Mouse (Mus musculus) forebrain, embryonic 12.5 days (tissue): Measurements from ENCODE around the gene Trpv1. TPM values are rescaled to one million over a fixed set of nuclear protein-coding genes. Genes with fewer than 3 reads are reported as not detected.

Source experiments
- ATAC-seq: fragments of 200-750 bp; cut with Nextera tagmentation; 2 replicates; pipeline ENCODE4 v1.8.0; 2017; ENCODE audit warnings: moderate TSS enrichment; ENCODE audit not compliant: low FRiP score
- H3K27ac ChIP-seq: fragments of 300-500 bp; sonication (generic); 2 replicates; pipeline ENCODE4 v1.5.1; 2016; ENCODE audit warnings: mild to moderate bottlenecking
- H3K27me3 ChIP-seq: fragments of 300-500 bp; sonication (generic); 2 replicates; pipeline ENCODE4 v1.6.1; 2016; ENCODE audit warnings: mild to moderate bottlenecking
- H3K36me3 ChIP-seq: fragments of 300-500 bp; sonication (generic); replicated peaks from 2 replicates; pipeline ENCODE4 v1.6.1; 2016; ENCODE audit warnings: mild to moderate bottlenecking
- H3K4me1 ChIP-seq: fragments of 300-500 bp; sonication (generic); 2 replicates; pipeline ENCODE4 v1.6.1; 2016
- H3K4me2 ChIP-seq: fragments of 300-500 bp; sonication (generic); 2 replicates; pipeline ENCODE4 v1.6.1; 2016; ENCODE audit warnings: mild to moderate bottlenecking, moderate library complexity
- H3K4me3 ChIP-seq: fragments of 300-500 bp; sonication (generic); replicated peaks from 2 replicates; pipeline ENCODE4 v1.5.1; 2016; ENCODE audit warnings: mild to moderate bottlenecking
- H3K9ac ChIP-seq: fragments of 300-500 bp; sonication (generic); 2 replicates; pipeline ENCODE4 v1.6.1; 2016; ENCODE audit warnings: mild to moderate bottlenecking
- H3K9me3 ChIP-seq: fragments of 300-500 bp; sonication (generic); 2 replicates; pipeline ENCODE4 v1.6.1; 2016
- WGBS: fragments of 180-500 bp; shearing (Covaris S2); methylation state at CpG from one replicate; pipeline ENCODE4 v1.1.7; 2016; 5-methylcytosine and 5-hydroxymethylcytosine counted together
- polyA plus RNA-seq: library from polyadenylated mRNA; unstranded; fragments of >200 nt; fragmentation: Nextera tagmentation; extraction: Ambion mirVana; gene quantifications from 2 replicates; pipeline ENCODE4 v1.2.1, GENCODE M21; 2016

The Trpv1 gene
- polyA plus RNA-seq, 1 experiment from 2014 or later: not detected

DNA sequence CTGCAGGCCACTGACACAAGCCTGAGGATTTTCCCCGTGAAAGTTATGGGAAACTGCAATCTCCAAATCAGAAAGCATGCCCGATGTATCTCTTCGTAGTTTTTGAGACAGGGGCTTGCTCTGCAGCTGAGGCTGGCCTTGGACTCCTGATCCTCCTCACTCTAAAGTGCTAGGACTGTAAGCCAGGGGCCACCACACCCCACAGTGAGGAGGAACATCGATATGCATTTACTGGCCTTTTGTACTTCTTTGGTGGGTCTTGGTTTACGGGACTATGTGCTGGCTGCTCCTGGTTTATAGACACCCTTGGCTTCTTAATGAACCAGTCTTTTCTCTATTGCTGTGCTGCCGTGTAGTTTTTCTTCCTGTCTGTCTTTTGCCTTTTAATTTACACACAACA is 8.1 kb downstream of the Trpv1 start:
- ATAC-seq: no peak
- Histone ChIP-seq H3K4me3 (no peak overlapping the region), H3K4me2 (no peak overlapping the region), H3K27me3 (no peaks in the 10 kb centered on the region), H3K27ac (no peak overlapping the region), H3K4me1 (no peaks in the 10 kb centered on the region), H3K9ac (no peak overlapping the region), H3K9me3 (no peaks in the 10 kb centered on the region), H3K36me3 (no peaks in the 10 kb centered on the region)
- WGBS: 89% methylated on average over 6 of the region's 6 CpGs

DNA sequence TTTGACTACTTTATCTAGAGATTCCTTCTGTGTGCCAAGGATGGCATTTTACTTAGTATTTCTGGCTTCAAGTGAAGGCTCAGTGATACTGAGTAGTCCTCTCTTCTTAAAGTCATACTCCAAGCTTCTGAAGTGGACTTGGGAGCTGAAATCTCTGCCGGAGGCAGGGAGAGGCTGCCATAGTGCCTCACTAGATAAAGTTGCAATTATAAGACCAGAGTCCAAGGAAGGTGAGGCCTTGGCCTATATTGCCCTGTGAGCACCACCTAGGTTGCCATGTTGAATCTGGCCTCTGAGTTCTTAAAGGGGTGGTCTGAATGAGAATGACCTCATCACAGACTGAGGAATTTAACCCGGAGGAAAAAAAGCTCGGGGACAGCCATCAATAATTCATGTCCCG is 8.7 kb downstream of the Trpv1 start:
- H3K4me2 ChIP-seq: no peak overlapping the region
- H3K27me3 ChIP-seq: no peaks in the 10 kb centered on the region
- no peak for ATAC-seq
- 90% methylated on average over 4 of the region's 4 CpGs for WGBS
- H3K9me3 ChIP-seq: no peaks in the 10 kb centered on the region
- no peak overlapping the region for H3K27ac ChIP-seq
- no peak overlapping the region for H3K4me3 ChIP-seq
- H3K4me1 ChIP-seq: no peaks in the 10 kb centered on the region
- H3K36me3 ChIP-seq: no peaks in the 10 kb centered on the region
- no peak overlapping the region for H3K9ac ChIP-seq

DNA sequence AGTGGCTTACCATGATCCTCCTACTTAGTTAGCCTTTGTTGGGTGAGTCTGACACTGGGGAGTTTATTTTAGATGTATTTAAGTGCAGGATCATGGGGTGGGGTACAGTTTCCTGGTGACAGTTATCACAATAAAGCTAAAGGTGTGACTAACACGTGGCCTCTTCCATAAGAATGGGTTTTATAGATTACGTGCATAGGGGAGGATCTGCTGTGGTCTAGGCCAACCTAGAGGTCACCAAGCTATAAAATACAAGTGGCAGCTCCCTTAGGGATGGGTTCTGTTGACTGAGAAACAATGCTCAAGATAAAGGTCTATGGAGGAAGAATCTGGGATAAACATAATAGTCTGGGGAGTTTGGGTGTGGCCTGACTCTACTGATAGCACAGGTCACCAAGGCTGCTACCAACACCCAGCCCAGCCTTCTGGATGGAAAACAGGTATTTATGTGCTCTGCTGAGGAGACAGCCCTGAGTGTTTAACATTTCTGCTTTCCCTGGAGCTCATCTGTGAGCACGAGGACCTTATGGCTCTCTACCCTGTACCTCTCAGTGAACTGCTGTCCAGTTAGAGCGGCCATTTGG is 23.4 kb downstream of the Trpv1 start:
- WGBS: 83% methylated on average over 4 of the region's 4 CpGs
- no peak for ATAC-seq
- H3K4me3 ChIP-seq: no peak overlapping the region
- no peak overlapping the region for H3K4me2 ChIP-seq
- H3K9ac ChIP-seq: no peak overlapping the region
- H3K27ac ChIP-seq: no peak overlapping the region
- H3K4me1 ChIP-seq: no peaks in the 10 kb centered on the region
- no peaks in the 10 kb centered on the region for H3K36me3 ChIP-seq
- H3K9me3 ChIP-seq: no peaks in the 10 kb centered on the region
- no peaks in the 10 kb centered on the region for H3K27me3 ChIP-seq

DNA sequence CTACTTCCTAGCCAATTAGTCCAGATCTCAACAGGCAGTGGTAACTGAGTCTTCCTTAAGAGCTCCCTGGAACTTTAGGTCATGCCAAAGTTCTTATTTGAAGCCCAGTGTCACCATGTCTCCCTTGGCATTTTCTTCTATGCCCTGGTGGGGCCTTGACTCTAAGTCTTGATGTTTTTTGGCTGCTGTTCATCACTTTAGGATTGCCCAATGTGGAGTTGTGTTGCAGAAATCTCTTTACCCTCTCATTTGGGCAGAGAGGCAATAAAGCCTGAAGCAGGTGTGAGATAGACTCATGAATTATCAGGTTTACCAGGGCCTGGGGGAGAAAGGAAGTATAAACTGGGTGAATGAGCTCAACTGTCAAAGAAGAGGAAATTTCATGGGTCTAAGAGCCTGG is 24.6 kb downstream of the Trpv1 start:
- Histone ChIP-seq H3K36me3 (no peaks in the 10 kb centered on the region), H3K4me3 (no peak overlapping the region), H3K27me3 (no peaks in the 10 kb centered on the region), H3K9me3 (no peaks in the 10 kb centered on the region), H3K9ac (no peak overlapping the region), H3K4me2 (no peak overlapping the region), H3K27ac (no peak overlapping the region), H3K4me1 (no peaks in the 10 kb centered on the region)
- no peak for ATAC-seq

DNA sequence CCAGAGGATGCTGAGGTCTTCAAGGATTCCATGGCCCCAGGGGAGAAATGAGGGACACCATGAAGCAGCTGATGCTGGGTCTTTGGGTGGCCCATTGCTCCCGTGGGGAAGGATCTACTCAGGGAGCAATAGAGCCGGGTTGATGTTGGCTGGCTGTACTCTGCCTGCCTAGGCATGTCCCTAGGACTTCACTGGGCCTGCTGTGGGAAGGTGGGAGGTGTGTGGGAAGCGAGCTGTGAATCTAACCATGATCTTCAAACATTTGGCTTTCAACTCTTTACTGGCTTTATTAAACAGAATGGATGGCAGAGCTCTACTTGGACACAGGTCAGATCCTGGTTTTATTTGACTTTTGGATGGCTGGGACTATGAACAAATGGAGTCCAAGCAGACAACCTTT is 26.4 kb downstream of the Trpv1 start:
- 72% methylated on average over 3 of the region's 3 CpGs for WGBS
- no peaks in the 10 kb centered on the region for H3K9me3 ChIP-seq

DNA sequence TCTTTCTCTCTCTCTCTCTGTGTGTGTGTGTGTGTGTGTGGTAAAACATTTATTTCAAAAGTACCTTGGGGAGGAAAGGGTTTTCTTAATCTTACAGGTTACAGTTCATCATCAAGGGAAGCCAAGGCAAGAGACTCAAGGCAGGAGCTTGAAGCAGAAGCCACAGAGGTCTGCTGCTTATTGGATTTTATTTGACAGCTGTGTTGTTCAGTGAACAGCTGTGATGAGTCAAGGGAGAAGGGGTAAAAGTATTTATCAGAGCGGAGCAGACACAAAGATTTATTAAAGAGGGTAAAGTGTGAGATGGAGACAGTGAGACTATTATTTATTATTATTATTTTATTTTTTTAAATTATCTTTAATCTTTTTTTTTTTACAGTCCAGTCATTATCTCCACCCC is 27.3 kb downstream of the Trpv1 start:
- ATAC-seq: no peak
- Histone ChIP-seq H3K4me3 (no peak overlapping the region), H3K9me3 (no peaks in the 10 kb centered on the region), H3K4me2 (no peak overlapping the region), H3K9ac (no peak overlapping the region), H3K27me3 (no peaks in the 10 kb centered on the region), H3K4me1 (no peaks in the 10 kb centered on the region), H3K27ac (no peak overlapping the region), H3K36me3 (no peaks in the 10 kb centered on the region)
- 89% methylated on average over 1 of the region's 1 CpGs for WGBS

More for the DNA sequence above, 26.4 kb downstream of the Trpv1 start:
- H3K9ac ChIP-seq: no peak overlapping the region
- no peak for ATAC-seq
- no peaks in the 10 kb centered on the region for H3K4me1 ChIP-seq
- H3K4me3 ChIP-seq: no peak overlapping the region
- no peaks in the 10 kb centered on the region for H3K27me3 ChIP-seq
- no peak overlapping the region for H3K27ac ChIP-seq
- no peak overlapping the region for H3K4me2 ChIP-seq
- no peaks in the 10 kb centered on the region for H3K36me3 ChIP-seq

DNA sequence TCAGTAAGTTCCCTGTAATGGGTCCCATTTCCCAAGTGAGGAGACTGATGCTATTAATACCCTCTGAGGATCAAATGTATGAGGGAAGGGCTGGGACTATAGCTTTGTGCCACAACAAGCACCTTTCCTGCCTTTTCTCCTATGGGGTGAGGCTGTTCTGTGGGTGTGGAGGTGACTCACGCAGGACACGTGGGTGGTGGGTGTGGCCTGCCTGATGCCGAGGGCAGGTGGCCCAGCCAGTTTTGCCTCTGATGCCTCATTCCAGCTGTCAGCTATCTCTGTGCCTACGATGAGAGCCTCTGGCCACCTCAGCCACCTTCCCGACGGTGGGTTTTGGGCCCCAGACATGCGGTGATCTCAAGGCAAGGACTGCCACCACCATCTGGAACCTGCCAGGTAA is 33.2 kb downstream of the Trpv1 start, which contains the start of gene Trpv3:
Gene Trpv3, plus strand, starts transcription at position 122 of the 400 bp plus-strand sequence.
- Histone ChIP-seq H3K27me3 (no peaks in the 10 kb centered on the region), H3K4me3 (no peak within 1 kb of the TSS), H3K4me2 (no peak within 1 kb of the TSS), H3K27ac (no peak within 1 kb of the TSS), H3K9me3 (no peaks in the 10 kb centered on the region), H3K9ac (no peak within 1 kb of the TSS), H3K4me1 (no peaks in the 10 kb centered on the region), H3K36me3 (no peaks in the 10 kb centered on the region)
- WGBS: 85% methylated on average over 7 of the region's 7 CpGs
- ATAC-seq: no peak

DNA sequence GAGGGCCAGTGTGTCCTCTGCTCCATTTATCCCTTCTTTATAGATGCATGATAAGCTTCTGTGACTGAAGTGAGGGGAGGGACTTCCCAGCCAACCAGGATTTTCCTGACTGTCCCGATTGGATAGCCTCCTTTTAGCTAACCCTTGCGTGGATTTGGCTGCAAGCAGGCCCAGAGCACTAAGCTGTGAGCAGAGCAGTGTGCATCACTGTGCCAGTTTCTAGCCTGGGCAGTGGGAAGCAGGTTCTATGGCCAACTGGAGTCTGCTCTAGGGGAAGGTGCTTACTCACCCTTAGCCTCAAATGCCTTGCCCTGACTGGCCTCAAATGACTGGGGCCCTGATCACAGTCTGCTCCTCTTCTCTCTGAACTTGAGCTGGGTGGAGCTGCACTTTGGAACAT is 40.7 kb downstream of the Trpv1 start:
- Histone ChIP-seq H3K9ac (no peak overlapping the region), H3K4me2 (no peak overlapping the region), H3K4me1 (no peaks in the 10 kb centered on the region), H3K27me3 (no peaks in the 10 kb centered on the region), H3K27ac (no peak overlapping the region), H3K4me3 (no peak overlapping the region), H3K36me3 (no peaks in the 10 kb centered on the region), H3K9me3 (no peaks in the 10 kb centered on the region)
- ATAC-seq: no peak
- WGBS: 35% methylated on average over 2 of the region's 2 CpGs

DNA sequence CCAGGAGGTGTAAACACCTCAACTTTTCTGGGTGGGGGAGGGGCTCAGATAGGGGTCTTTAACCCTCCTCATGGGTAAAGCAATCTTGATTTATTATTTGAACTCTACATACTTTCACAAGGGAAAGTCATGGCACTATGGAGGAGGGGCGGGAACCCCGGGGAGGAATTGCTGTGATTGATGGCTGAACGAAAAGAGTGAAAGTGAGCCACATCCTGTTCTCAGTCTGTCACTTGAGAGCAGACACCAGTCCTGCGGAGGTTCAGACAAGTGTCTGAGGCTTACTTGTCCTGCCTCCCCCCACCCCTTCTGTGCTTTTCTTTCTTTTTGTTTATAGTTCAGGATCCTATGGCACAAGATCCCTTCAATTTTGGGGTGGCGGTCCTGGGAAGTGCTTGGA is 46.6 kb downstream of the Trpv1 start:
- 0 out of 2 replicates have a peak, but pooled peaks cover 2% of the 10 kb centered on the region for H3K4me1 ChIP-seq
- no peak overlapping the region for H3K27ac ChIP-seq
- H3K9me3 ChIP-seq: no peaks in the 10 kb centered on the region
- H3K4me3 ChIP-seq: no peak overlapping the region
- ATAC-seq: no peak
- H3K4me2 ChIP-seq: no peak overlapping the region
- no peak overlapping the region for H3K9ac ChIP-seq
- H3K27me3 ChIP-seq: no peaks in the 10 kb centered on the region
- 62% methylated on average over 5 of the region's 5 CpGs for WGBS
- no peaks in the 10 kb centered on the region for H3K36me3 ChIP-seq

DNA sequence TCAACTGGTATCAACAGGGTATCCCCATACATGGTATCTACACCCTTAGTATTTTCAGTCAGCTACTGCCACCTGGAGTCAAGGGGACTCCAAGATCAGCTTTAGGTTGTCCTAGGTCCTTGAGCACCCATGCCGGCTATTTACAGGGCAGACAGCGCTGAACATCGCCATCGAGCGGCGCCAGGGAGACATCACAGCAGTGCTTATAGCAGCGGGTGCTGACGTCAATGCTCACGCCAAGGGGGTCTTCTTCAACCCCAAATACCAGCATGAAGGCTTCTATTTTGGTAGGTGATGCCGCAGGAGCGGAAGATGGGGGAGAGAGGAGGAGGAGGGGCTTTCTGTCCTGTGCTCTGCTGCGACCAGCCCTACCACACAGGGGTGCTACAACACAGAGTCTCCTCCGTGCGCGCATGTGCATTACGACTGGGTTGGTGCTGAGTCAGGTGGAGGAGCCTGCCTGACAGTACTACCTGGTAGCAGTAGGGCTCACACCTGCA is 47.5 kb downstream of the Trpv1 start:
- ATAC-seq: peak; percentile 78; the same call in 1 of the 2 replicates
- 0 out of 2 replicates have a peak, but pooled peaks cover 2% of the 10 kb centered on the region for H3K4me1 ChIP-seq
- WGBS: 2% methylated on average over 16 of the region's 16 CpGs
- peak overlapping the region; percentile 53 for H3K4me2 ChIP-seq
- no peaks in the 10 kb centered on the region for H3K36me3 ChIP-seq
- 0 out of 2 replicates have a peak overlapping the region, but pooled peaks have one; percentile 13 for H3K9ac ChIP-seq
- H3K4me3 ChIP-seq: peak overlapping the region; percentile 32
- no peaks in the 10 kb centered on the region for H3K9me3 ChIP-seq
- no peaks in the 10 kb centered on the region for H3K27me3 ChIP-seq
- no peak overlapping the region for H3K27ac ChIP-seq

DNA sequence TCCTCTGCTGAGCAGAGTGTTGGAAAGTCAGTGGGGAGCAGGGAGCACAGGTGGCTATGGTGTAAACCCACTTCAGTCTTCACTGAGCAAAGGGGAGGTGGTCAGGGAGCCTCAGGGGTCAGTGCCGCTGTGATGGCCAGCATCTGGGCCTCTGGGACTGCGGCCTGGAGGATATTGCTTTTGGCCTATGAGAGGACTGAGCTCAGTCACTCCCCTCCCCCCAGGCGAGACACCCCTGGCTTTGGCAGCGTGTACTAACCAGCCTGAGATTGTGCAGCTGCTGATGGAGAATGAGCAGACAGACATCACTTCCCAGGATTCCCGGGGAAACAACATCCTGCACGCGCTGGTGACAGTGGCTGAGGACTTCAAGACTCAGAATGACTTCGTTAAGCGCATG is 49.3 kb downstream of the Trpv1 start:
- 0 out of 2 replicates have a peak, but pooled peaks cover 2% of the 10 kb centered on the region for H3K4me1 ChIP-seq
- ATAC-seq: no peak
- no peaks in the 10 kb centered on the region for H3K27me3 ChIP-seq
- H3K9me3 ChIP-seq: no peaks in the 10 kb centered on the region
- no peak overlapping the region for H3K27ac ChIP-seq
- H3K4me3 ChIP-seq: no peak overlapping the region
- H3K4me2 ChIP-seq: no peak overlapping the region
- H3K9ac ChIP-seq: no peak overlapping the region
- 86% methylated on average over 9 of the region's 9 CpGs for WGBS
- no peaks in the 10 kb centered on the region for H3K36me3 ChIP-seq

DNA sequence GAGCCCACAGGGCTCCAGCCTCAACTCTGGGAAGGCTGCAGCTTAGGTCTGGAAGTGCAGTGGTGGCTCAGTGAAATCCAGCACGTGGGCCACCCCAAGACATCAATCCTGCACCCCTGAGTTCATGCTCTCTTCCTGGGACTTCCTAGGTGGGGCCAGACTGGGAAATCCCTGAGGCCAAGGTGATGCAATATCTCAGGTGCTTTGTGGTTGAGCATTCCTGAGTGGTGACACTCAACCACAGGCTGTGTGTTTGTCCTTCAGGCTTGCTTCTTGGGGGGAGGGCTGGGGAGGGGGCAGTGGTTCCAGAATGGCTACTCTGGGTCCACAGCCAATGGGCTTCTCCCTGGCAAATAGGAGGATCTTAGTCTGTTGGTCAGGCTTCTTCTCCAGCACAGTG is 49.8 kb downstream of the Trpv1 start:
- Histone ChIP-seq H3K27ac (no peak overlapping the region), H3K36me3 (no peaks in the 10 kb centered on the region), H3K4me2 (no peak overlapping the region), H3K27me3 (no peaks in the 10 kb centered on the region), H3K9me3 (no peaks in the 10 kb centered on the region), H3K9ac (no peak overlapping the region), H3K4me3 (no peak overlapping the region), H3K4me1 (0 out of 2 replicates have a peak, but pooled peaks cover 2% of the 10 kb centered on the region)
- WGBS: 35% methylated on average over 1 of the region's 1 CpGs
- ATAC-seq: no peak

DNA sequence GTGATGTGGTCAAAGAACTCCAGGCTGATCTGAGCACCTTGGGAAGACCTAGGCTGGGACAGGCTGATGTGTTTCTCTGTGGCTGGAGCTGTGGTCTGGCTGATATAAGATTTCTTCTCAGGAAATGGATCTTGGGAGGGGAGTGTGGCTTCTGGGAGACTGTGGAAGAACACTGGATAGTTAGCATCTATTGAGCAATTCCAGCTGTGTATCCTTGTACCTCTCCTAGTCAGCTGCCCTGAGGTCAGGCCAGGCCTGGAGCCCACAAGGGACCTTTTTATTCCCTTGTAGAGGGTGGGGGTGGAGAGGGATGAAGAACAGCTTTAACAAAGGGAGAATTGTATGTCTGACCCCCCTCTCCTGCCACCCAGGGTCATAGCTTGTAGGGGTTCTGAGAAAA is 50.3 kb downstream of the Trpv1 start:
- H3K36me3 ChIP-seq: no peaks in the 10 kb centered on the region
- H3K4me2 ChIP-seq: no peak overlapping the region
- H3K9me3 ChIP-seq: no peaks in the 10 kb centered on the region
- H3K4me3 ChIP-seq: no peak overlapping the region
- H3K27me3 ChIP-seq: no peaks in the 10 kb centered on the region
- no peak overlapping the region for H3K27ac ChIP-seq
- H3K4me1 ChIP-seq: 0 out of 2 replicates have a peak, but pooled peaks cover 2% of the 10 kb centered on the region
- no peak for ATAC-seq
- no peak overlapping the region for H3K9ac ChIP-seq
